Mouse (Mus musculus): ENCODE results near the gene Tra2a. TPM values are rescaled to one million over a fixed set of nuclear protein-coding genes. Genes with fewer than 3 reads are reported as not detected.

Tra2a gene
- 75.7 and 81.7 TPM in 2 replicates for total RNA-seq (2014; rRNA removed)
- polyA plus RNA-seq (2015; fragmentation: Nextera tagmentation; extraction: Ambion mirVana): 43.5 and 45.9 TPM in 2 replicates

- H3K9me3 ChIP-seq (ENCODE audit: low read length): no peaks in the 10 kb centered on the region
- H3K4me2 ChIP-seq (ENCODE audit: low read depth): peak within 1 kb of the TSS; percentile 62
- no peaks in the 10 kb centered on the region for H3K36me3 ChIP-seq (ENCODE audit: insufficient read depth)
- peak within 1 kb of the TSS; percentile 99 for H3K27ac ChIP-seq (ENCODE audit: low read depth, low read length)
- peak within 1 kb of the TSS; percentile 97 for H3K9ac ChIP-seq
- ATAC-seq (peak; percentile 98), DNase-seq (peak; percentile 98)
- H3K27me3 ChIP-seq (ENCODE audit: insufficient read depth, low read length): no peaks in the 10 kb centered on the region
- peak within 1 kb of the TSS; percentile 99 for H3K4me3 ChIP-seq (ENCODE audit: low read depth, low read length)
- peaks cover 9% of the 10 kb centered on the region for H3K4me1 ChIP-seq (ENCODE audit: insufficient read depth)
- WGBS: 3% methylated on average over 39 of the region's 39 CpGs
- TF ChIP-seq CTCF (IDR thresholded peaks at IDR 0.05; ENCODE audit: low read depth): no peak
Measured at GRCm38 (mm10) chr6:49263847-49264243, at the start of gene Tra2a. TSS of gene Tra2a (minus strand) at chr6:49264033.

- TF ChIP-seq CTCF (IDR thresholded peaks at IDR 0.05; ENCODE audit: low read depth): no peak
- ATAC-seq (no peak), DNase-seq (no peak)
- Histone ChIP-seq H3K9ac (no peak overlapping the region), H3K27ac (ENCODE audit: low read depth, low read length) (no peak overlapping the region), H3K4me3 (ENCODE audit: low read depth, low read length) (no peak overlapping the region), H3K9me3 (ENCODE audit: low read length) (no peaks in the 10 kb centered on the region), H3K27me3 (ENCODE audit: insufficient read depth, low read length) (no peaks in the 10 kb centered on the region), H3K4me1 (ENCODE audit: insufficient read depth) (no peaks in the 10 kb centered on the region), H3K4me2 (ENCODE audit: low read depth) (no peak overlapping the region), H3K36me3 (ENCODE audit: insufficient read depth) (no peaks in the 10 kb centered on the region)
Measured at GRCm38 (mm10) chr6:49298286-49298685, 34.5 kb upstream of the Tra2a start.

- no peaks in the 10 kb centered on the region for H3K36me3 ChIP-seq (ENCODE audit: insufficient read depth)
- no peaks in the 10 kb centered on the region for H3K27me3 ChIP-seq (ENCODE audit: insufficient read depth, low read length)
- H3K27ac ChIP-seq (ENCODE audit: low read depth, low read length): no peak overlapping the region
- H3K4me2 ChIP-seq (ENCODE audit: low read depth): no peak overlapping the region
- ATAC-seq: peak; percentile 38; the same call in 1 of the 2 replicates
- no peak for TF ChIP-seq CTCF (IDR thresholded peaks at IDR 0.05; ENCODE audit: low read depth)
- H3K9ac ChIP-seq: no peak overlapping the region
- peak; percentile 35 for DNase-seq
- no peaks in the 10 kb centered on the region for H3K9me3 ChIP-seq (ENCODE audit: low read length)
- H3K4me3 ChIP-seq (ENCODE audit: low read depth, low read length): no peak overlapping the region
- WGBS: 48% methylated on average over 1 of the region's 1 CpGs
- no peaks in the 10 kb centered on the region for H3K4me1 ChIP-seq (ENCODE audit: insufficient read depth)
Measured at GRCm38 (mm10) chr6:49282122-49282521, 18.3 kb upstream of the Tra2a start.

GRCm38 (mm10) chr6:49280942-49281341 is 17.1 kb upstream of the Tra2a start:
- TF ChIP-seq CTCF (IDR thresholded peaks at IDR 0.05; ENCODE audit: low read depth): no peak
- Histone ChIP-seq H3K9ac (no peak overlapping the region), H3K4me3 (ENCODE audit: low read depth, low read length) (no peak overlapping the region), H3K4me2 (ENCODE audit: low read depth) (no peak overlapping the region), H3K27ac (ENCODE audit: low read depth, low read length) (no peak overlapping the region), H3K27me3 (ENCODE audit: insufficient read depth, low read length) (no peaks in the 10 kb centered on the region), H3K36me3 (ENCODE audit: insufficient read depth) (no peaks in the 10 kb centered on the region), H3K4me1 (ENCODE audit: insufficient read depth) (no peaks in the 10 kb centered on the region), H3K9me3 (ENCODE audit: low read length) (no peaks in the 10 kb centered on the region)
- ATAC-seq (no peak), DNase-seq (no peak)
- 9% methylated on average over 1 of the region's 1 CpGs for WGBS

- Histone ChIP-seq H3K4me3 (ENCODE audit: low read depth, low read length) (no peak overlapping the region), H3K4me1 (ENCODE audit: insufficient read depth) (no peaks in the 10 kb centered on the region), H3K27me3 (ENCODE audit: insufficient read depth, low read length) (no peaks in the 10 kb centered on the region), H3K27ac (ENCODE audit: low read depth, low read length) (no peak overlapping the region), H3K36me3 (ENCODE audit: insufficient read depth) (no peaks in the 10 kb centered on the region), H3K4me2 (ENCODE audit: low read depth) (no peak overlapping the region), H3K9ac (no peak overlapping the region), H3K9me3 (ENCODE audit: low read length) (no peaks in the 10 kb centered on the region)
- WGBS: 84% methylated on average over 7 of the region's 7 CpGs
- ATAC-seq: no peak
- DNase-seq: no peak
- TF ChIP-seq CTCF (IDR thresholded peaks at IDR 0.05; ENCODE audit: low read depth): no peak
Measured at GRCm38 (mm10) chr6:49275296-49275695, 11.5 kb upstream of the Tra2a start.

- Histone ChIP-seq H3K4me2 (ENCODE audit: low read depth) (no peak overlapping the region), H3K4me3 (ENCODE audit: low read depth, low read length) (no peak overlapping the region), H3K36me3 (ENCODE audit: insufficient read depth) (no peaks in the 10 kb centered on the region), H3K27ac (ENCODE audit: low read depth, low read length) (no peak overlapping the region), H3K27me3 (ENCODE audit: insufficient read depth, low read length) (no peaks in the 10 kb centered on the region), H3K9ac (no peak overlapping the region), H3K9me3 (ENCODE audit: low read length) (no peaks in the 10 kb centered on the region), H3K4me1 (ENCODE audit: insufficient read depth) (no peaks in the 10 kb centered on the region)
- no peak for ATAC-seq
- DNase-seq: no peak
- no peak for TF ChIP-seq CTCF (IDR thresholded peaks at IDR 0.05; ENCODE audit: low read depth)
- 41% methylated on average over 9 of the region's 9 CpGs for WGBS
Measured at GRCm38 (mm10) chr6:49274416-49275091, 10.7 kb upstream of the Tra2a start.

- ATAC-seq (no peak), DNase-seq (no peak)
- no peaks in the 10 kb centered on the region for H3K4me1 ChIP-seq (ENCODE audit: insufficient read depth)
- no peak overlapping the region for H3K4me3 ChIP-seq (ENCODE audit: low read depth, low read length)
- no peak overlapping the region for H3K27ac ChIP-seq (ENCODE audit: low read depth, low read length)
- H3K9ac ChIP-seq: no peak overlapping the region
- H3K36me3 ChIP-seq (ENCODE audit: insufficient read depth): no peaks in the 10 kb centered on the region
- H3K4me2 ChIP-seq (ENCODE audit: low read depth): no peak overlapping the region
- H3K9me3 ChIP-seq (ENCODE audit: low read length): no peaks in the 10 kb centered on the region
- no peaks in the 10 kb centered on the region for H3K27me3 ChIP-seq (ENCODE audit: insufficient read depth, low read length)
- TF ChIP-seq CTCF (IDR thresholded peaks at IDR 0.05; ENCODE audit: low read depth): no peak
- WGBS: 14% methylated on average over 4 of the region's 4 CpGs
Measured at GRCm38 (mm10) chr6:49273934-49274333, 10.1 kb upstream of the Tra2a start.

Measured in forebrain, postnatal 0 days (tissue).